Mouse (Mus musculus): Measurements from ENCODE around the gene Trak1. TPM values are rescaled to one million over a fixed set of nuclear protein-coding genes. Genes with fewer than 3 reads are reported as not detected.

Gene Trak1
- polyA plus RNA-seq, 1 experiment from 2014 or later: 41.6 TPM

DNA sequence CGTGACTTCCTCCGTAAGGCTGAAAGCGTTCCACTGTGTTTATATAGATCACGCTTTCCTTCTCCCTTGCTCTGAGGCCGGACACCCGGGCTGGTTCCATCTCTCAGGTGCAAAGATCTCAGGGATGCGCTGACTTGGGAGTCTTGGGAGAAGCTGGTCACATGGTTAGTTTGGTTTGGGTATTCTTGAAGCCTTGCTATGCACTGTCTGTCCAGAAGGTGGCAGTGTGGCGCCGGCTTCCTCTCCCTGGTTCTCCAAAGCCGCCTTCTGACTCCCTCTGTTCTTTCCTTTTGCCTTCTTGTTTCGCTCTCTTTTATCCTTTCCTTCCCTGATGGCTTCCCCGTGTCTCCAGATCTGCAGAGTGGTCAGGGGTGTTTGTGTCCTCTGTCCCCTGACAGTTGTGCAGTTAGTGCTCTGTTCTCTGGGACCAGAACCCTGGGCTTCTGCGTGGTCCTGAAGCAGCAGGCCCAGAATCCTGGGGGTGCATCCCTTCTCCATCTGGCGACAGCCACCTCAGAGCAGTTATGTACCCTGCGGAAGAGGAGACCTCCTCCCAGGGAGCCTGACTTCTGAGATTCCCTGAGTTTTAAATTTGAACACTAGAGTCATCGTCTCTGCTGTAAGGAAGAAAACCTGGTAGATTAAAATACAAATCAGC is 87.9 kb downstream of the Trak1 start:
- H3K9me3 ChIP-seq (replicated peaks): no peaks in the 10 kb centered on the region
- no peak overlapping the region for H3K27ac ChIP-seq
- no peaks in the 10 kb centered on the region for H3K36me3 ChIP-seq
- 39% methylated on average over 16 of the region's 16 CpGs for WGBS
- H3K9ac ChIP-seq: peak overlapping the region; percentile 1; the same call in 1 of the 2 replicates
- no peak overlapping the region for H3K4me3 ChIP-seq
- H3K4me1 ChIP-seq: peaks cover 46% of the 10 kb centered on the region
- ATAC-seq (ENCODE audit: low FRiP score): no peak
- H3K4me2 ChIP-seq (replicated peaks): no peak overlapping the region
- no peaks in the 10 kb centered on the region for H3K27me3 ChIP-seq

DNA sequence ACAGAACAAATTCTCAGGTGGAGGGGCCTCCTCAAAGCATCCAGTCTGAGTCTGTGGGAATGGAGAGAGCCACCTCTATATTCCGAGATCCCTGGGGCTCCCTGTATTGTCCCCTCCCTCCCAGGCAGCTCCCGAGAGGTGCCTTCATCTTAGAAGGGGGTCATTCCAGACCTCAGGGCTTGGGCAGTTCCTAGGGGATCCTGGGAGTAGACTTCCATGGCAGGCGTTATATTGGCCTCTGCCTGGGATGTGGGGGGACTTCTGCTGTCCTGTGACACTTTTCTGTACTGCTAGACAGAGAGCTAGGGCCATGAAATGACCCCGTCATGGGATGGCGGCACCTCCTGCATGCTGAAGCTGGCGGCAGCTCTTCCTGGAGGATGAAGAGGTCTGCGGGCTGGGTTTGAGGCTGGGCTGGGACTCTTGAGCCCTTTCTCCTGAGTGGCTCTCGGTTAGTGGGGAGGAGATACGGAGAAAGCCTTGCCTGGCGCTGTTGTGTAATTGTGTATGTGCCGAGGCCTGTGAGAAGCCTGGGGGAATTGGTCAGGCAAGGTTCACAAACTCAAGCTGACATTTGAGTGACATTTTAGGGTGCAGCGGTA is 88.5 kb downstream of the Trak1 start:
- Histone ChIP-seq H3K4me2 (replicated peaks) (no peak overlapping the region), H3K9ac (peak overlapping the region; percentile 1; the same call in 1 of the 2 replicates), H3K4me3 (no peak overlapping the region), H3K4me1 (peaks cover 46% of the 10 kb centered on the region), H3K27me3 (no peaks in the 10 kb centered on the region), H3K27ac (no peak overlapping the region), H3K9me3 (replicated peaks) (no peaks in the 10 kb centered on the region), H3K36me3 (no peaks in the 10 kb centered on the region)
- 81% methylated on average over 12 of the region's 12 CpGs for WGBS
- no peak for ATAC-seq (ENCODE audit: low FRiP score)

DNA sequence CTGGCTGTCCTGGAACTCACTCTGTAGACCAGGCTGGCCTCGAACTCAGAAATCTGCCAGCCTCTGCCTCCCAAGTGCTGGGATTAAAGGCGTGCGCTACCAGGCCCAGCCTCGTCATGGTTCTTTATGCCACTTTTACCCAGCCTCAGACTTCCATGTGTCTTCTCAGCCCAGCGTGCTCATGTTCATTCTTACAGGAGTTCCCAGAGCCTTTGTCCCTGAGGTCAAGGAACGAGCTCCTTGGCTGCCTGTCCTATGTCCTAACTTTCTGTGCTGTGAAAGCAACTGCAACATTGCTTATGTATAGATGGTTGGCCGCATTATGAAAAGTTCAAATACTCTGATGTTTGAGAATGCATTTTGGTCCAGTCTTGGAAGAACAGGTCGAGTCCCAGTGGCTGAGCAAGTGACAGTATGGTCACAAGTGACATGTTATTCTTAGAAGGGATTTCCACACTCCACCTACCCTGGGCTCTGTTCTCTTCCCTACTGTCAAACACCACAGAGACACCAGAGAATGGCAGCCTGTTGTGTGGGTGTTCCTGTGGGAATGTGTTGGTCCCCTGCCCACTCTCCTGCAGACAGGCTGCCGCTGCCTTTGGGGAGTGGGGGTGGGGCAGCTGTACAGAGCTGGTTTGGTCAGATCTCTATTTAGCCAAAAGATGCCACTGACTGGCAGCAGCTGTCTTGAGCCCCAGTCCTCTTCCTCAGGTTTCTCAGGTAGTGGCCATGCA is 90.4 kb downstream of the Trak1 start:
- 74% methylated on average over 9 of the region's 9 CpGs for WGBS
- no peak for ATAC-seq (ENCODE audit: low FRiP score)
- peaks cover 36% of the 10 kb centered on the region for H3K4me1 ChIP-seq

DNA sequence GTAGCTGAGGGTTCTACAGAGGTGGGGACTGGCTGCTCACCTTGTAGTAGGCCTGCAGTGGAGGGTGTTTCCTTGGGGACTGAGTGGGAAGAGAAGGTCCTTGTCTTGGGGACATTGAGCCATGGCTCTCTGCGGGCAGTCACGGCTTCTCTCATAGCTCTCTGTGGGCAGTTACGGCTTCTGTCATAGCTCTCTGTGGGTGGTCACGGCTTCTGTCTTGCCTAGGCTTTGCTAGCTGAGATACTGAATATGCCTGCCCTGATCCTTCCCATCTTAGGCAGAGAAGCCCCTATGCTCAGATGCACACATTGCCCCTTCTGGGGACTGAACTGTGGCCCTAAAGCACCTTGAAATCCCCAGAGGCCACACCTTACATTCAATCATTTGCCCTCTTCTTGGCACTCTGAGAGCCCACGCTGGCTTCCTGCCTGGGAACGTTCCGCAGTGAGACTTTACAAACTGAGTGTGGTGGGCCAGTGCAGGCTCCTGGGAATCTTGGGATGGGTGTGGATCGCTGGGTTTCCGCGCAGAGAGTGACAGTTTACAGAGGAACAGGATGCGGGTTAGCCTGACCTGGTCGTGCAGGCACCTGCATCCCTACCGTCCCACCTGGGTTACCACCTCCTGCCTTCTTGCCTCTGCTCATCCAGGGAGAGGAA is 91.1 kb downstream of the Trak1 start:
- WGBS: 67% methylated on average over 13 of the region's 13 CpGs
- H3K9me3 ChIP-seq (replicated peaks): no peaks in the 10 kb centered on the region
- H3K4me2 ChIP-seq (replicated peaks): no peak overlapping the region
- no peak overlapping the region for H3K9ac ChIP-seq
- H3K4me1 ChIP-seq: peaks cover 36% of the 10 kb centered on the region
- H3K4me3 ChIP-seq: no peak overlapping the region
- no peak for ATAC-seq (ENCODE audit: low FRiP score)
- H3K27ac ChIP-seq: 0 out of 2 replicates have a peak overlapping the region, but pooled peaks have one; percentile 12
- 0 out of 2 replicates have a peak, but pooled peaks cover 9% of the 10 kb centered on the region for H3K36me3 ChIP-seq
- H3K27me3 ChIP-seq: no peaks in the 10 kb centered on the region

More for the DNA sequence above, 90.4 kb downstream of the Trak1 start:
- Histone ChIP-seq H3K4me3 (no peak overlapping the region), H3K9ac (no peak overlapping the region), H3K27me3 (no peaks in the 10 kb centered on the region), H3K4me2 (replicated peaks) (no peak overlapping the region), H3K27ac (0 out of 2 replicates have a peak overlapping the region, but pooled peaks have one; percentile 12), H3K9me3 (replicated peaks) (no peaks in the 10 kb centered on the region), H3K36me3 (0 out of 2 replicates have a peak, but pooled peaks cover 5% of the 10 kb centered on the region)

DNA sequence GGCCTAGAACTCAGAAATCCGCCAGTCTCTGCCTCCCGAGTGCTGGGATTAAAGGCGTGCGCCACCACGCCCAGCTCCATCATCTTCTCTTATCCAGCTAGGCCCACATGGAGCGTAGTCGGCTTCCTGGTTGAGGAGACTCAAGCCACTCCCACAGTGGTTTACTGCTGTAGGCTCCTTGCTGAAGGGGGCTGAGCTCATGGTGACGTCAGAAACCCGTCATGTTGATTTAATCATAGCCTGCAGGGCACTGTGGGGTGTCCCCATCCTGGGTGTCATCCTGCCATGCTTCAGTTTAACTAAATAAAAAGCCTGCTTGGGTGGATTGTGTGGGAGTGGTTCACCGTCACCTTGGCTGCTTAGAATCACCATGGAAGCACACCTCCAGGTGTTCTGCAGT is 92.0 kb downstream of the Trak1 start:
- H3K27ac ChIP-seq: no peak overlapping the region
- no peaks in the 10 kb centered on the region for H3K27me3 ChIP-seq
- H3K4me3 ChIP-seq: no peak overlapping the region
- peaks cover 36% of the 10 kb centered on the region for H3K4me1 ChIP-seq
- no peaks in the 10 kb centered on the region for H3K9me3 ChIP-seq (replicated peaks)
- H3K36me3 ChIP-seq: 0 out of 2 replicates have a peak, but pooled peaks cover 11% of the 10 kb centered on the region
- WGBS: 88% methylated on average over 10 of the region's 10 CpGs
- no peak overlapping the region for H3K9ac ChIP-seq
- no peak overlapping the region for H3K4me2 ChIP-seq (replicated peaks)
- no peak for ATAC-seq (ENCODE audit: low FRiP score)

DNA sequence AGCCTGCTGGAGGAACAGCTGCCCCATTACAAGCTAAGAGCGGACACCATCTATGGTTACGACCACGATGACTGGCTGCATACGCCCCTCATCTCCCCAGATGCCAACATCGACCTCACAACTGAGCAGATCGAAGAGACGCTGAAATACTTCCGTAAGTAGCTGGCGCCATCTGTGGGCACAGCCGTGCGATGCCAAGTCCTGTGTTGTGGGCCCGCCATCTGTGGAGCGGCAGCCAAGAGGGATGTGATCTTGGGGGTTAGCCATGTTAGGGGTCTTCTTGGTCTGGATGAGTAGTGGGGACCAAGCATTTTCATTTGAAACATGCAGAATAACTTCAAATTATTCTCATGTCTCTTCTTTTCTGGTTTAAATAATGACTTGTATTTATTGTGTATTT is 94.6 kb downstream of the Trak1 start:
- no peaks in the 10 kb centered on the region for H3K27me3 ChIP-seq
- H3K9ac ChIP-seq: no peak overlapping the region
- H3K9me3 ChIP-seq (replicated peaks): no peaks in the 10 kb centered on the region
- H3K27ac ChIP-seq: no peak overlapping the region
- peaks cover 18% of the 10 kb centered on the region for H3K4me1 ChIP-seq
- H3K4me2 ChIP-seq (replicated peaks): no peak overlapping the region
- H3K4me3 ChIP-seq: no peak overlapping the region
- ATAC-seq (ENCODE audit: low FRiP score): no peak
- 94% methylated on average over 13 of the region's 13 CpGs for WGBS
- H3K36me3 ChIP-seq: peaks cover 14% of the 10 kb centered on the region; the same call in 1 of the 2 replicates

DNA sequence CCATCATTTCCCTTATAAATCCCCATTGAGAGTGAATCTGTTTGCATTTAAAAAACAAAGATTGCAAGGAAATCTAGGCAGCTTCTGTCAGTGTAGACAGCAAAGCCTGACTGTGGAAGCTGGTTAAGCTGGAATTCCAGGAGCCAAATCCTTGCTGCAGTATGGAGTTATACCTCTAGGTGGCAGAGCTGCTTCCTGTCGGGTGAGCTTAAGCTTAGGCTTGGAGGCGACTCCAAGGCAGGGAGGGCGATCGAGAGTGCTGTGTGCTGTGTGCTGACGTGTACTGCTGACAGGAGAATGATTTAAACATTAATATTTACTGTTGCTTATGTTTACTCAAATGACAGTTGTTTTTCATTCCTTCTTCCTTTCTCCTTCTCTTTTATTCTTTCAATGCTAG is 95.1 kb downstream of the Trak1 start:
- Histone ChIP-seq H3K4me3 (no peak overlapping the region), H3K4me2 (replicated peaks) (no peak overlapping the region), H3K27ac (no peak overlapping the region), H3K9me3 (replicated peaks) (no peaks in the 10 kb centered on the region), H3K9ac (no peak overlapping the region), H3K36me3 (peaks cover 14% of the 10 kb centered on the region; the same call in 1 of the 2 replicates), H3K27me3 (no peaks in the 10 kb centered on the region), H3K4me1 (peaks cover 15% of the 10 kb centered on the region)
- no peak for ATAC-seq (ENCODE audit: low FRiP score)
- 53% methylated on average over 5 of the region's 5 CpGs for WGBS

DNA sequence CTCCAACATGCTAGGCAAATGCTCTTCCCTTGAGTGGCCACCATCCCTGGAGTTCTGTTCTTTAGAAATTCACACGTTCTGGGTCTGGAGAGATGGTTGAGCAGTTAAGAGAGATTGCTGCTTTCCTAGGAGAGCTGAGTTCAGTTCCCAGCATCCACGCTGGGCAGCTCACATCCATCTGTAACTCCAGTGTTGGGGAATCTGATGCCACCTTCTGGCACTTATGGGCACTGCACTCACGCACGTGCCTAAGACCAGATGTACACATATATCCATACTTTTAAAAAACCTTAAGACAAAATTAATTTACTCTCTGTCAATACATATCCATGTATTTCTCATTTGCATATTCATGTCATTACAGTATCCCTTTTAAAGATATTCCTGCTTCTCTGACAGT is 95.8 kb downstream of the Trak1 start:
- Histone ChIP-seq H3K9ac (no peak overlapping the region), H3K27ac (no peak overlapping the region), H3K4me2 (replicated peaks) (no peak overlapping the region), H3K4me1 (peaks cover 12% of the 10 kb centered on the region), H3K9me3 (replicated peaks) (no peaks in the 10 kb centered on the region), H3K36me3 (peaks cover 14% of the 10 kb centered on the region; the same call in 1 of the 2 replicates), H3K27me3 (no peaks in the 10 kb centered on the region), H3K4me3 (no peak overlapping the region)
- WGBS: 92% methylated on average over 4 of the region's 4 CpGs
- ATAC-seq (ENCODE audit: low FRiP score): no peak

DNA sequence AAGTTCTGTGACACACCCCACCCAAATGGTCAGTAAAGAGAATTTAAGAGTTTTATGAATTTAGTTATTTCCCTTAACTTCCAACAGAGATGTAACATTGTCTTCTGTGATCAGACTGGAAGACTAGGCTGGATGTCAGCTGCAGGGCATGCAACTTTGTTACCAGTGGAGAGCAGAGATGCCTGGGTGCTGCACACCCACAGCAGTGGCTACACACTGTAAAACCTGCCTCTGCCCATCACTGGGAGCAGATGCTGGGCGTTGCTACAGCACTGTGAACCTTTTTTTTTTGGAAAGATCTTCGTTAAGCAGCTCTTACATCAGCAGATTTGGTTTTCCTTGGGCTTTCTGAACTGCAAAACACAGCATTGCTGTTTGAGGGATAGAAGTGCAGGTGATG is 97.6 kb downstream of the Trak1 start:
- peaks cover 17% of the 10 kb centered on the region for H3K4me1 ChIP-seq
- no peak overlapping the region for H3K9ac ChIP-seq
- H3K9me3 ChIP-seq (replicated peaks): no peaks in the 10 kb centered on the region
- no peaks in the 10 kb centered on the region for H3K27me3 ChIP-seq
- no peak overlapping the region for H3K27ac ChIP-seq
- peaks cover 14% of the 10 kb centered on the region; the same call in 1 of the 2 replicates for H3K36me3 ChIP-seq
- H3K4me2 ChIP-seq (replicated peaks): no peak overlapping the region
- ATAC-seq (ENCODE audit: low FRiP score): no peak
- 83% methylated on average over 2 of the region's 2 CpGs for WGBS
- H3K4me3 ChIP-seq: no peak overlapping the region

DNA sequence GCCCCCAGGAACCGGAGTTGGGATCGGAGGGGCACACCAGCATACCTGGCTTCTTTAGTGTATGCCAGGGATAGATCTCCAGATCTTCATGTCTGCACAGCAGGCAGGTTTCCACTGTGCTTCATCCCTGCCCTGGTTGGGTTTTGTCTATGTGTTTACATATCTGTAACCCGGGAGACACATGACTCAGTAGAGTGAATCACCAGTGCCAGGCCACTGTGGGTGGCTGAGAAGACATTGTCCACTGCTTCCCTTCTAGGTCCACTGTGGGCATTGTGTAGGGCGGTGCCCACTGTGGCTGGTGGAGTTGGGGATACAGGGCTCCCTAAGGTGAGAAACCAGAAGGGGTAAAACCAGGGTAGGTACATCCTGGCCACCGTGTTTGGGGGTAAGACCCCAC is 98.5 kb downstream of the Trak1 start:
- H3K27ac ChIP-seq: no peak overlapping the region
- no peak overlapping the region for H3K4me3 ChIP-seq
- peaks cover 17% of the 10 kb centered on the region for H3K4me1 ChIP-seq
- WGBS: 90% methylated on average over 5 of the region's 5 CpGs
- ATAC-seq (ENCODE audit: low FRiP score): no peak
- H3K36me3 ChIP-seq: peaks cover 14% of the 10 kb centered on the region; the same call in 1 of the 2 replicates
- no peak overlapping the region for H3K9ac ChIP-seq
- H3K4me2 ChIP-seq (replicated peaks): no peak overlapping the region
- no peaks in the 10 kb centered on the region for H3K27me3 ChIP-seq
- no peaks in the 10 kb centered on the region for H3K9me3 ChIP-seq (replicated peaks)

DNA sequence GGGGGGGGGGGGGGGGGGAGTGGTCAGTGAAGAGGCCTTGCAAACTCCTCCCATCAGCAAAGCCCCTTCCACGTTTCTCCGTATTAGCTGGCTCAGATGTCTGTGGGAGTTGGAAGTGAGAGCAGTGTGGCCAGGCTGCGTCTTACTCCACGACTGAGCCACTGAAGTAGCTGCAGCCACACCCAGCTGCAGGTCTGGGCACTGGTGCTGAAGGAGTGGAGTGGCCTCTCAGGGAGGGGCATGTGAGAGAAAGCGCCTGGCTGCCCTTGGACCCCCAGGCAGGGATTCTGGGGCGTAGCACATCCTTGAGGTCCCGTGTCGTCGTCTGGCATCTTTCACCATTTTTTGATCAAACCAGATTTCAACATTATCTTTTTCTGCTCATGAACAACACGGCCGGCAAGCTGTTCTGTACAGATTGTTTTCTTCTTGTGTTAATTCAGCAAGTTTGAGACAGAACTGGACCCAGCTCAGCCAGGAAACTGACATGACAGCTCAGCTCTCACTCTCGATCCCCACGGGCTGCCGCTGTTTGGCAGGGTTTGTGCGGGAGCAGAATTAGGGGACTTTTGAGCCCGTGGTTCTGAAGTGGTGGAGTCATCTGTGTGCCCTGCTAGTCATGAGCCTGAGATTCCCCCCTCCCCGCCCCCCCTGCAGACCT is 100.9 kb downstream of the Trak1 start:
- peaks cover 26% of the 10 kb centered on the region for H3K4me1 ChIP-seq
- peak overlapping the region; percentile 60 for H3K27ac ChIP-seq
- H3K9ac ChIP-seq: no peak overlapping the region
- no peaks in the 10 kb centered on the region for H3K27me3 ChIP-seq
- H3K36me3 ChIP-seq: peaks cover 5% of the 10 kb centered on the region; the same call in 1 of the 2 replicates
- no peak overlapping the region for H3K4me3 ChIP-seq
- ATAC-seq (ENCODE audit: low FRiP score): no peak
- H3K9me3 ChIP-seq (replicated peaks): no peaks in the 10 kb centered on the region
- WGBS: 69% methylated on average over 17 of the region's 17 CpGs
- no peak overlapping the region for H3K4me2 ChIP-seq (replicated peaks)
